Mouse (Mus musculus) left cerebral cortex, postnatal 4 days (tissue): ENCODE results near the gene Dhx37. TPM values are rescaled to one million over a fixed set of nuclear protein-coding genes. Genes with fewer than 3 reads are reported as not detected.
A peak's percentile ranks its signal among the peaks of the same experiment; 100 is the strongest.
"Not testable (repeated sequence)": the region's sequence is repeated elsewhere in the genome, so short reads cannot be mapped to it uniquely, and the experiment has no call there.

Source experiments
- DNase-seq: peaks from one replicate; pipeline ENCODE4 v3.0.0-alpha.2; 2022
- intact Hi-C: fragments of 180-260 bp; cut with DNase I; formaldehyde crosslinking; loops from one replicate; pipeline ENCODE4 v1.15.1; 2025
- total RNA-seq, 2 experiments: library from RNA; stranded (reverse); gene quantifications; 2 replicates each; pipeline ENCODE4 v1.2.3; 2021

The Dhx37 gene
- total RNA-seq, 2 experiments from 2014 or later = 20.3 to 20.6 TPM

DNA sequence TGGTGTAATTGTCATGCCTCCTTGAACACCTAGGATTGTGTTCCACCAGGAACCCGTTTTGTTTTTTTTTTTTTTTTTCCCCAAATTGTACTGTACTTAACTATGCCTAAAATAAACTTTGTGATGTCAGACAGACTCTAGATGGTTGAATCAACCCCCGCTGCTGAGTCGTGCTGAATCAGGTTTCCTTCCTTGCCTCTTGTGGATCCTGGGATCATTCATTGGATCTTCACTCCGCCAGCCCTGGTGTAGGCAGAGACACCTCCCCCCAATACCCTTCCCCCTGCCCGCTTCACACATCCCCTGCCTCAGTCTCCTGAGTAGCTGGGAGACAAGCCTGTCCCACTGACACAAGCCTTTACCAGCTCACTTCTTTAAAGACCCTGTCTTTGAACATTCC, 15.4 kb upstream of the Dhx37 start:
- no peak for DNase-seq
- intact Hi-C loops = no loop called here

DNA sequence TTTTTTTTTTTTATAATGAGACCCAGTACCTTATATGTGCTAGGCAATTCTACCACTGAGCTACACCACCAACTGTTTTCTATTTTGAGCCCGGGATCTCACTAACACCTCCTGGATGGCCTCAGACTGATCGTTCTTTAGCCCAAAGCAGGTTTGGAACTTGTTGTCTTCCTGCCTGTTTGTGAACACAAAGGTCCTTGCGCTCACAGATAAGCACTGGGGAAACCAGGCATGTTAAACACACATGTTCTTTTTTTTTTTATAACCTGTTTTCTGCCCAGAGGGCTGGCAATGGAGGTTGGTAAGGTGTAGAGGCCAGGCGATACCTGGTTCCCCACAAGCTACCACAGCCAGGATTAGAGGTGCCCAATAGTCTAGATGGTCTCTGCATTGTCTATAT, 14.7 kb upstream of the Dhx37 start:
- DNase-seq = no peak
- intact Hi-C loops = no loop called here

DNA sequence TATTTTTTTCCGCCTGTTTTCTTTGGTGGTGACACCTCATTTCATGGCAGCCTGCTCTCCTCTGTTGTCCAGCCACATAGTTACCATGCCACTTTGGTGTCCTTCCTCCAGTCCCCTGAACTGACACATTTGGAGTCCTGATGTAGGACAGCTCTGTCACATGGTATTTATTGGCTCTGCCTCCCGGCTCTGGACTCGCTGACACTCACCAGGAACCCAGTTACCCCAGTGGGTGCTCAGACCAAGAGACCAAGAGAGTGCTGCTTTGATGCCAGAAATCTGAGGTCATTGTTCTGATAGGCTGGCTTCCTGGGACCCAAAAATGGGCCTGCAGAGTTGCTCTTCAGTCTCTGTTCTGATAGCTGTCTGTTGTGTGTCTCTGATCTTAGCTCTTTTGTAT, 14.1 kb upstream of the Dhx37 start:
- intact Hi-C loops = no loop called here

DNA sequence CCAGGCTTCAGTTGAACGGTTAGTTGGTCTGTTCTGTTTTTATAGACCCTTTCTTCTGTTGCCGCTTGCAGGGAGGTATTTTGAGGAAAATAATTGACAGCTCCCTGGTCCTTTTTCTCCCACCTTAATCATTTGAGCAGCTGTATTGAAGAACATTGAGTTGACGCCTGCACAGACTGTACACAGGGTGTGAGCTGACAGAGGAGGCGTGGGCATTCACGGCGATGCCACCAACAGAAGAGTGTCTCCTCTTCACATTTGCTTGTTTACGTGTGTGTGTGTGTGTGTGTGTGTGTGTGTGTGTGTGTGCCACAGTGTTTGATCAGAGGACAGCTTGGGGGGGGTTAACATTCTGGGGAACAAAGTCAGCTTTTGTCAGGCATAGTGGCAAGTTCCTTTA, 12.4 kb upstream of the Dhx37 start:
- intact Hi-C loops = no loop called here
- no peak for DNase-seq

More for the DNA sequence above, 14.1 kb upstream of the Dhx37 start:
- DNase-seq = no peak

DNA sequence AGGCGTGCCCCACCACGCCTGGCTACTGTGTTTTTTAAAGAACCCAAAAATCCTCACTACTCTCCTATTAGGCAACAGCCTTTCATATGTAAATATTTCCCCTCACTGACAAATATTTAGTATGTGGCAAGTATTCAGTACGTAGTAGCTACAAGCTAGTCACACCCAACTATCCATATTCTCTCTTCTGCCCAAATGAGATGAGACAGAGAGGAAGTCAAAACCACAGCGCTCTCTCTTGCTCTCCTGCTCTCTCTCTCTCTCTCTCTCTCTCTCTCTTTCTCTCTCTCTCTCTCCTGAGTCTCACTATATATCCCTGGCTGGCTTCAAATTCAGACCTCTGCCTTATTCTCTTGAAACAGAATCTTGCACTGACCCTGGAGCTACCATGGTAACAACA, 10.6 kb upstream of the Dhx37 start:
- intact Hi-C loops = no loop called here

DNA sequence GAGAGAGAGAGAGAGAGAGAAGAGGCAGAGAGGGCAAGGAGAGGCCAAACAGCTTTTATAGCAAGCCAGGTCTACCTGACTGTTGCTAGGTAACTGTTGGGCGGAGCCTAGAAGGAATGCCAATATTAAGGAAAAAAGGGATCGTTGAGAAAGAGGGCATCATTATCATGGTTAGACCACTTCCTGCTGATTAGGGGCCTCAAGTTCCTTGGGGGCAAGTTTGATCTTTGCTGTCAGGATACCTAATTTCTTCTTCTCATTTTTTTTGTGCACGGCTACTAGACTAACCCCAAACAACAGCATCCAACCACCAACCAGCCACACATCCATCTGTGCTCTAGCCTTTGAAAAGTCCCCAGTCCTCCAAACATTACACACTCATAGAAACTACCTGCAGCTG, 10.0 kb upstream of the Dhx37 start:
- no peak for DNase-seq
- intact Hi-C loops = no loop called here

More for the DNA sequence above, 10.6 kb upstream of the Dhx37 start:
- DNase-seq = no peak

DNA sequence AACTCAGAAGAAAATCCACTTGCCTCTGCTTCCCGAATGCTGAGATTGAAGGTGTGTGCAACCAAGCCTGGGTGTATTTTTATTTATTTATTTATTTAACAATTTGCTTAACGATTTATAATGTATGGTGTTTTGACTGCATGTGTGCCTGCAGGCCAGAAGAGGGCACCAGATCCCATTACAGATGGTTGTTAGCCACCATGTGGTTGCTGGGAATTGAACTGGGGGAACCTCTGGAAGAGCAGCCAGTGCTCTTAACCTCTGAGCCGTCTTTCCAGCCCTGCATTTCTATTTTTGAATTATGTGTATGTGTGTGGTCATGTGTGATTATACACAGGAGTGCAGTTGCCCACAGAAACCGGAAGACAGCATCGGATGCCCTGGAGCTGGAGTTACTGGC, 9.4 kb upstream of the Dhx37 start:
- intact Hi-C loops = no loop called here
- no peak for DNase-seq

DNA sequence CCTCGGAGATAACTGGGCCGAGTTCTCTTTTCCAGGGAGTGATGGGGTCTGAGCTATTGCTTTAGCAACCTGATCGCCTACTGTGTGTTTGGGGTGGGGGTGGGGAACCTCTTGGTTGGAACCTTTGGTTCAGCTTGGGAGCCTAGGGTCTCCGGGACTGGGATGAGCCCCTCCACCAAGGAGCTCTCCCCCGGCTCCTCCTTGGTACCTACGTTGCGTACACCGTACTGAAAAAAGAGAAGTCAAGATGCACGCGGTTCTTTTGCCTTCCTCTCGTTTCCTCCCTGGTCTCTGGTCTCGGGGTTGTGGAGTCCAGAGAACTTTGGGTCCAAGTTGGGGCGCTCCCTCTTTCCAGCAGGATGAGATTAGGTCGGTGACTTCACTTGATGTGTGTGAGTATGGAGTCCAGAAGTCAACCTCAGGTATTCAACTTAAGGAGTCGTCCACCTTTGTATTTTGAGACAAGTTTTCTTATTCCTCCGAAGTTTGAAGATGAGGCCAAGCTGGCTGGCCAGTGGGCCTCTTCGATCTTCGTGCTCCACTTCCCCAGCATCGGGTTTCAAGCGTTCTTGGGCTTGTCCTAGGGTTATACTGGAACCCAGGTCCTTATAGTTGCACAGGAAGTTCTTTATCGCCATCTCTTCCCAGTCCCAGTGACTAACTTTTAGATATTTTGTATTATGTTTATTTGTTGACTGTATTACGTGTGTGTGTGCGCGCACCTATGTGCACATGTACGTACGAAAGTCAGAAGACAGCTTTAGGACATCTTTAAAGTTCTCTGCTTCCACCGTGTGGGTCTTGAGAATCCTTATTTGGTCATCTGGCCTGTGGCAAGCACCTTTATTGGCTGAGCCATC, 8.4 kb upstream of the Dhx37 start:
- DNase-seq = no peak
- intact Hi-C loops = no loop called here

DNA sequence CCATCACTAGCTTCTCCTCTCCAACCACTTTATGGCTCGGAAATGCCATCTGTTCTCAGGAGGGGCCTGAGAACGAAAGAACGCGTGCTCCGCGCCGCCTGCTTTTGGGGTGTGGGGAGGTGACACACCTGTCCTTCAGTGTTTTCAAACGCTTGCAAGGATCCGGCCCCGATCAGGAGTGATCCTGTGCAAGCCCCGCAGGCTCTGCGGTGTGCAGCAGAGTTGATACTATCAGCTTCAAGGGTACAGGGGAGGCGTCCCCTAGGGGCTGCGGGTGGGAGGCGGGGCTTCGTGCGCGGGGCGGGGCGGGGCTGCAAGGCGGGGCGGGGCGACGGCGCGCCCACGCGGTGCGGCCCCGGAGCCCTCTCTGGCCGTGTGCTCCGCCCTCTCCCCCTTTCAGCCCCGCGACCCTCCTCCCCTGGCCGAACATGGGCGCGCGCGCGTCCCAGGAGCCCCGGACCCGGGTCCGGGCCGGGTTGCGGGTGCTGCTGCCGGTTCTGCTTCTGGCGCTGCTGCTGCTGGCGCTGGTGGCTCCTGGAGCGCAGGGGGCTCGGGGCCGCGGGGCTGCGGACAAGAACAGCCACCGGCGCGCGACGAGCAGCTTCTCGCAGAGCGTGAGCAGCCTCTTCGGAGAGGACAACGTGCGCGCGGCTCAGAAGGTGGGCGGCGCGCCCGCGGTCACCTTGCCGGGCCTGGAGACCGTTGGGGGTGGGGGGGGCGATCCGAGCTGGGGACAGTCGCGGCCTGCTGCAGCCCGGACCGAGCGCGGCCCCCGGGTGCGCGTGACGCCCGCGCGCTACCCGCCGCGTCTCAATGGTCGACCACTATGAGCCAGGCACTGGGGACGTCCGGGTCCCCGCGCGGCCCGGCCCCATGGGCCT, 7.6 kb upstream of the Dhx37 start, which contains the start of gene Bri3bp:
TSS of gene Bri3bp (plus strand) at position 335 of the 881 bp plus-strand sequence.
- intact Hi-C loops = no loop called here
- peak; percentile 72 for DNase-seq

DNA sequence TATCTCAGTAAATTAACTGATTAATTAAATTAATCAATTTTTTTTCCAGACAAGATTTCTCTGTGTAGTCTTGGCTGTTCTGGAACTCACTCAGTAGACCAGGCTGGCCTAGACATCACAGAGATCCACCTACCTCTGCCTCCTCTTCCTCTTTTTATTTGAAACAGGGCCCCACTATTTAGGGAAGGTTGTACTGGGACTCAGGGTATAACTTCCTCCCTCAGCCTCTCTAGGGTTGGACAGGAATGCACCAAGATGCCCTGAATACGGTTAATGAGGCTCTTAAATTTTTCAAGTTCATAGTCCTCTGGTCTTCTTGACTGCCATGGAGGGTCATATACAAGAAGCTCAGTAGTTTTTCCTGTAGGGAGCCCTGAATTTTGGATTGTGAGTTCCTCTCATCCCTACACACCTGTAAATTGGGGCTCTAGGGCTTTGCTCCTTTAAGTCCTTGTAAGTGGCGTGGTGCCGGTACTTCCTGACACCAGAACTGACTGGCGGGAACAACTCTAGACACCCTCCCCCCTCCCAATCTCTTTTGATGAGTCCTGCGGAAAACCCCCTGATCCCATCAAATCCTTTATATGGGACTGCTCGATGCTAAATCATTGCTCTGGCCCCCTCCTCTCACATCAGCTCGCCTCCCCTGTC, 6.8 kb upstream of the Dhx37 start:
- intact Hi-C loops = no loop called here
- no peak for DNase-seq

DNA sequence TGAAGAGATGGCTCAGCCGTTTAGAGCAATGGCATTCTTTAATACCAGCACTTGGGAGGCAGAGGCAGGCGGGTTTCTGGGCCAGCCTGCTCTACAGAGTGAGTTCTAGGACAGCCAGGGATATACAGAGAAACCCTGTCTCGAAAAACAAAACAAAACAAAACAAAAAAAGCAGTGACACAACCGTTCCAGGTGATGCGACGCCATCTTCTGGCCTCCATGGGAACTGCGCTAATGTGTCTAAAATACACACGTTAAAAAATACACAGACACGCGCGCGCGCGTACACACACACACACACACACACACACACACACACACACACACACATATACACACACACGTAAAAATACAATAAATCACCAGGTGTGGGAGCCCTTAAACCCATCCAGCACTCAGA, 426 bp upstream of the Dhx37 start:
- intact Hi-C loops, DNase-seq: not testable (repeated sequence)

DNA sequence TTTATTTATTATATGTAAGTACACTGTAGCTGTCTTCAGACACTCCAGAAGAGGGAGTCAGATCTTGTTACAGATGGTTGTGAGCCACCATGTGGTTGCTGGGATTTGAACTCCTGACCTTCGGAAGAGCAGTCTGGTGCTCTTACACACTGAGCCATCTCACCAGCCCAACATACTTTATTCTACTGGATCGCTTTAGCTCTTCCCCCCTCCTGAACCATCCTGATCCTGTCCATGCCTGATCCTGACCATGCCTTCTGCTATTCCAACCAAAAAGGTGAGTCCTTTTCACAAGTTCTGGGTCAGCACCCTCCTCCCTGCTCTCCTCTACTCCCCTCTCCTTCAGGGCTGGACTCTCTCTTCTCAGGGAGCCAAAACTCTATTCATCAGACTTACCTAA, 1.6 kb downstream of the Dhx37 start:
- DNase-seq, intact Hi-C loops: not testable (repeated sequence)

DNA sequence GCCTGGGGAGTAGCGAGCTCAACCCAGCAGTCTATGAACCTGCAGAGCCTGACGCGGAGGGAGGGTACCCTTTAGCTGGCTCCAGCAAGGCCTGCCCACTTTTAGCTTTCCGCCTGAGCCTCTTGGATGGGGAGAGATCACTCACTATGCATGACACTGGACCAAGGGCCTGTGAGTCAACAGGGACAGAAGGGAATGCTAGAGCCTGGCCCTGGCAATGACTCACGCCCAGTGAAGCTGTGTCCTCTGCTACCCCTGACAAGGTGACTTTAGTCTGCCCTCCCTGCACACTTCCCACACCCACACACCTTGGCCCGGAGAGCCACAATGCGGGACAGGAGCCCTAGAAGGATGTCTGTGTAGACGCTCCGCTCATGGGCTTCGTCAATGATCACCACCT, 7.6 kb downstream of the Dhx37 start:
- DNase-seq = no peak
- intact Hi-C loops = no loop called here

DNA sequence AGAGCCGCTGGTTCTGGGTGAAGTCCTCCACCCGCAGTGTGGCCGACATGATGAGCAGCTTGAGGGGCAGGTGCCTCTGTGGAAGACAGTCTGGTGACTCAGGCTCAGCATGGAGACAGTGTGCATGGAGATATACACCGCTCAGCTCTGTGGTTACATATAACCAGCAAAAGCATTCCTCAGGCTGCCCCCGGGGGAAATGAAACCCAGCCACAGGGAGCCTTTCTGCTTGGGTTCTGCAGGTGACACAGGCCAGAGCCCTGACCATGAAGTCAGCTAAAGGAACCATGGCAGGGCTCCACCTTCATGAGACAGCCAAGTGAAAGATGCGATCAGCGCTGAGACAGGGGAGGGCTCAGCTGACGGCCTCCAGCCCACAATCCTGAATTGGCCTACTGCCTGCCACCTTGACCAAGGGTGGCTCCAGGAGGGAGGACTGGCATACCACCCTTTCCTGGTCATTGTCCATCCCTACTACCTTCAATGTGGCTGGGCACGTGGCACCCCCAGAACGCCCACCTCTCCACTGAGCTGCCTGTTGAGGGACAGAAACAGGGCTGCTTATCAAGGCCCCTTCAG, 8.1 kb downstream of the Dhx37 start:
- intact Hi-C loops = no loop called here
- DNase-seq = no peak

DNA sequence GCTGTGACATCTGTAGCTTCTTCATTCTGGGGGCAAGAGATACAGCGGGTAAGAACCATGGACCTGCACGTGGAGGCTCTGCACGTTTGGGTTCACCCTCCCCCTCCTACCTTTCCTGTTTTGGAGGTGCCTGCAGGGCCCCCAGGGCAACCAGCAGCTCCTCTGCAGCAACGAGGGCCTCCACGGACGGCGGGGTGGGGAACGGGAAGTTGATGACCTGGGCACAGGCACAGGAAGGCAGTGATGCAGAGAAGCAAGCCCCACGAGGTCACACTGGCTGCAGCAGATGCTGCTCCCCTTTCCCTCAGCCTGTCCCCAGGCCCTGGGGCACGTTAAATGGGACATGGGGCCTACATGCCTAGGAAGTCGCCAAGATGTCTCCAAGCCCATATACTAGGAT, 14.8 kb downstream of the Dhx37 start:
- no peak for DNase-seq
- intact Hi-C loops = no loop called here

DNA sequence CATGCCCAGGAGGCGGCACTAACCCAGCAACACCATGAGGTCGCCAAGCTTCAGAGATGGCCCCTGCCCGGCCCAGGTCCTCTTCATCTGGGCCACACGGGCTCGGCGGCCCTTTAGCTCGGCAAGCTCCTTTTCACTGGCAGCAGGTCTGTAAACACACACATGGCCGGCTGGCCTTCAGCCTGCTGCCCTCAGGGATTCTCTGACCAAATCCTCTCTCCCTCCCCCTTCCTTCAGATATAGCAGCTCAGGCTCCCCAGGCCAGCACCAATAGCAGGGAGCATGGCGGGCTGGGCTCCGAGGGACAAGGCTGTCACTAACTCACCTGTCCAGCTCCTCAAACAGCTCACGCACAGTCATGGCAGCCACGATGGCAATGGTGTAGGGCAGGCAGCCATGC, 15.3 kb downstream of the Dhx37 start:
- intact Hi-C loops = no loop called here
- peak; percentile 32 for DNase-seq

DNA sequence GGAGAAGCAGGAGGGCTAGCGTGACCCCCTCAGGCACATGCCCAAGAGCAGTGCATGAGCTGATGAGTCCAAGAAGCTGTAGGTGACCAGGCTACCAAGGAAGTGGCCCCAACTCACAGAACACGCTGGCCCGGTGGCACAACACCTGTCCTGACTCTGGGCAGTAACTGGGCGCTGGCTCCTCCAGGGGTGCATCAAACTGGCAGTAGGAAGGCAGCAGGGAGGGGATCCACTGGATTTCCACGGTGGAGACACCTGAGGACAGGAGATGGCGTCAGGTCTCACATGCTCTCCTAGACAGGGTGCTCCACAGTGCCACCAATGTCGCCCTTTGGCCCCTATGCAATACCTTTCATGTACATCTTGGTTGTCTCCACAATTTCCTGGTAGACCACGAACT, 17.7 kb downstream of the Dhx37 start:
- intact Hi-C loops = no loop called here
- no peak for DNase-seq

DNA sequence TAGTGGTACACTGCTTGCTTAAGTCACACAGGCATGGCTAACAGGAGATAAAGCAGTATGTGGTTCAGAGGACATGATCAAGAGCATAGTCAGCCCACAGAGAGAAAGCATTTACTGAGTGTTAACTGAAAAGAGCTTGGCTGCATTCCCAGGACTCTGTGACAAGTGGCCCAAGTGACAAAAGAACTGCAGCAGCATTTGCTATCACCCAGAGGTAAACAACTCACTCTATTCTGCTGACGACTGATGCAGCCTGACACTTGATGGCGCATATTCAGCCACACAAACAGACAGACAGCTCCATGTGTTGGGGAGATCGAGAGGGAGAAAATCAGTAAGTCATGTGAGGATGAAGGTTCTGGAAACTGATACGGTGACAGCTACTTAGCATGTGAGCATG, 20.2 kb downstream of the Dhx37 start:
- no peak for DNase-seq
- intact Hi-C loops = no loop called here

DNA sequence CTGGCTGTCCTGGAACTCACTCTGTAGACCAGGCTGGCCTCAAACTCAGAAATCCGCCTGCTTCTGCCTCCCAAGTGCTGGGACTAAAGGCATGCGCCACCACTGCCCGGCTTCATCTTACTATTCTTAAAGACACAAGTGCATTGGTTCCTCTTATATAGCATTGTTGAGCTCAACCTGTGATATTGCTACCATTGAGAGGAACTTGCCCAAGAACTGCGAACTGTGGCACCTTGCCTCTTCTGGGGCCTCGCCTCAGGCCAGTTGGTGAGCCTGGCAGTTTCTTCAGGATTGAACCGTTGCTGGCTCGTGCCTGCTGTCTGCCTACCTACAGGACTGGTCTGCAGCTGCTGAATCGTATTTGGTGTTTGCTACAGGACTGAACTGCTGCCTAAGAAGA, 21.4 kb downstream of the Dhx37 start:
- intact Hi-C loops, DNase-seq: not testable (repeated sequence)

DNA sequence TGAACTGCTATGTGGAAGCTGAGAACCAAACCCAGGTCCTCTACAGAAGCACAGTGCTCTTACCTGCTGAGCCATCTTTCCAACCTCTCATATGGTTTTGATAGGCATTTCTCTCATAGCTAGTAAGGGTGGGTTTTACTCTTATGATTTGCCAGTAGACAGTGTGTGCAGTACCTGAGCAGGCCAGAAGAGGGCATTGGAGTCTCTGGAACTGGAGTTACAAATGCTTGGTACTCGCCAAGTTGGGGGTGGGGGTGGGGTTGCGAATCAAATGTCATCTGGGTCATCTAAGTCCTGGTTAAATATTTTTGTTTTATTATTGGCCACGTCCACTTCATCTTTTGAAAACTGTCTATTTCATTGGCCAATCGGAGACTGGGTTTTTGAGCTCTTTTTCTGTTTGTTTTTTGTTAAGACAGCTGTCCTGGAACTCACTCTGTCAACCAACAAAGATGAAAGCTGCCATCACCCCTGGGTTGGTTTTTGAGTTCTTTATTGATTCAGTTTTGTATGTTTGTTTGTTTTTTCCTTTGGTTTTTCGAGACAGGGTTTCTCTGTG, 21.9 kb downstream of the Dhx37 start:
- peak; percentile 82 for DNase-seq
- intact Hi-C loops = no loop called here
